Mouse (Mus musculus): ENCODE measurements around the gene Gm20518. TPM values are rescaled to one million over a fixed set of nuclear protein-coding genes. Genes with fewer than 3 reads are reported as not detected.

Gm20518 gene
- polyA plus RNA-seq, 1 experiment from 2014 or later = not detected

- H3K27me3 ChIP-seq (ENCODE audit: control insufficient read depth, insufficient read depth, low read length) = peaks cover 3% of the 10 kb centered on the region; the same call in 1 of the 2 replicates
- DNase-seq (ENCODE audit: low spot score) (no peak), ATAC-seq (ENCODE audit: low FRiP score, low TSS enrichment) (0 out of 2 replicates have a peak, but pooled peaks have one; percentile 0)
- peaks cover 7% of the 10 kb centered on the region; the same call in 1 of the 2 replicates for H3K4me1 ChIP-seq (replicated peaks; ENCODE audit: control insufficient read depth, insufficient read depth)
- peak overlapping the region; percentile 83 for H3K9ac ChIP-seq (ENCODE audit: low read length)
- peak overlapping the region; percentile 94 for H3K27ac ChIP-seq (replicated peaks)
- H3K4me2 ChIP-seq (replicated peaks; ENCODE audit: low read depth) = peak overlapping the region; percentile 69
- TF ChIP-seq CTCF (IDR thresholded peaks at IDR 0.05; ENCODE audit: low read depth) (no peak), EP300 (optimal IDR thresholded peaks at IDR 0.05) (no peak)
- no peaks in the 10 kb centered on the region for H3K9me3 ChIP-seq (ENCODE audit: control insufficient read depth, low read length)
- no peaks in the 10 kb centered on the region; the same call in 1 of the 2 replicates for H3K36me3 ChIP-seq (ENCODE audit: control insufficient read depth, insufficient read depth, low read length)
- H3K4me3 ChIP-seq (ENCODE audit: low read depth, low read length) = peak overlapping the region; percentile 70
- WGBS = 5% methylated on average over 29 of the region's 29 CpGs
These were observed 93.6 kb downstream of the Gm20518 start for GRCm38 (mm10) chr16:17797812-17798311.

- DNase-seq (ENCODE audit: low spot score) (peak; percentile 74), ATAC-seq (ENCODE audit: low FRiP score, low TSS enrichment) (peak; percentile 53; the same call in 1 of the 2 replicates)
- H3K4me3 ChIP-seq (ENCODE audit: low read depth, low read length) = peak within 1 kb of the TSS; percentile 70
- H3K9ac ChIP-seq (ENCODE audit: low read length) = peak within 1 kb of the TSS; percentile 83
- TF ChIP-seq CTCF (IDR thresholded peaks at IDR 0.05; ENCODE audit: low read depth) (no peak), EP300 (optimal IDR thresholded peaks at IDR 0.05) (no peak)
- H3K27me3 ChIP-seq (ENCODE audit: control insufficient read depth, insufficient read depth, low read length) = peaks cover 3% of the 10 kb centered on the region; the same call in 1 of the 2 replicates
- no peaks in the 10 kb centered on the region; the same call in 1 of the 2 replicates for H3K36me3 ChIP-seq (ENCODE audit: control insufficient read depth, insufficient read depth, low read length)
- 2% methylated on average over 62 of the region's 81 CpGs for WGBS
- H3K27ac ChIP-seq (replicated peaks) = peak within 1 kb of the TSS; percentile 94
- no peaks in the 10 kb centered on the region for H3K9me3 ChIP-seq (ENCODE audit: control insufficient read depth, low read length)
- H3K4me1 ChIP-seq (replicated peaks; ENCODE audit: control insufficient read depth, insufficient read depth) = peaks cover 2% of the 10 kb centered on the region; the same call in 1 of the 2 replicates
- peak within 1 kb of the TSS; percentile 69 for H3K4me2 ChIP-seq (replicated peaks; ENCODE audit: low read depth)
These were observed 94.3 kb downstream of the Gm20518 start, which contains the start of gene Scarf2 for GRCm38 (mm10) chr16:17796971-17797811. Gene Scarf2, plus strand, starts transcription at chr16:17797282.

GRCm38 (mm10) chr16:17796519-17796918 is 95.0 kb downstream of the Gm20518 start:
- DNase-seq (ENCODE audit: low spot score) = no peak
- Histone ChIP-seq H3K4me1 (replicated peaks; ENCODE audit: control insufficient read depth, insufficient read depth) (peaks cover 2% of the 10 kb centered on the region; the same call in 1 of the 2 replicates), H3K27ac (replicated peaks) (peak overlapping the region; percentile 94), H3K9me3 (ENCODE audit: control insufficient read depth, low read length) (no peaks in the 10 kb centered on the region), H3K9ac (ENCODE audit: low read length) (peak overlapping the region; percentile 83; the same call in 1 of the 2 replicates), H3K4me2 (replicated peaks; ENCODE audit: low read depth) (peak overlapping the region; percentile 69), H3K27me3 (ENCODE audit: control insufficient read depth, insufficient read depth, low read length) (peaks cover 3% of the 10 kb centered on the region; the same call in 1 of the 2 replicates), H3K4me3 (ENCODE audit: low read depth, low read length) (peak overlapping the region; percentile 70), H3K36me3 (ENCODE audit: control insufficient read depth, insufficient read depth, low read length) (no peaks in the 10 kb centered on the region; the same call in 1 of the 2 replicates)
- TF ChIP-seq CTCF (IDR thresholded peaks at IDR 0.05; ENCODE audit: low read depth) (no peak), EP300 (optimal IDR thresholded peaks at IDR 0.05) (no peak)
- ATAC-seq (ENCODE audit: low FRiP score, low TSS enrichment) = no peak

GRCm38 (mm10) chr16:17795643-17796042 is 95.8 kb downstream of the Gm20518 start:
- peak; percentile 70 for ATAC-seq (ENCODE audit: low FRiP score, low TSS enrichment)
- Histone ChIP-seq H3K9ac (ENCODE audit: low read length) (no peak overlapping the region; the same call in 1 of the 2 replicates), H3K27ac (replicated peaks) (peak overlapping the region; percentile 49; the same call in 1 of the 2 replicates), H3K36me3 (ENCODE audit: control insufficient read depth, insufficient read depth, low read length) (no peaks in the 10 kb centered on the region; the same call in 1 of the 2 replicates), H3K9me3 (ENCODE audit: control insufficient read depth, low read length) (no peaks in the 10 kb centered on the region), H3K4me1 (replicated peaks; ENCODE audit: control insufficient read depth, insufficient read depth) (peaks cover 2% of the 10 kb centered on the region; the same call in 1 of the 2 replicates), H3K27me3 (ENCODE audit: control insufficient read depth, insufficient read depth, low read length) (peaks cover 3% of the 10 kb centered on the region; the same call in 1 of the 2 replicates), H3K4me3 (ENCODE audit: low read depth, low read length) (no peak overlapping the region), H3K4me2 (replicated peaks; ENCODE audit: low read depth) (no peak overlapping the region)
- TF ChIP-seq EP300 (optimal IDR thresholded peaks at IDR 0.05) = no peak
- TF ChIP-seq CTCF (IDR thresholded peaks at IDR 0.05; ENCODE audit: low read depth) = peak; percentile 53
- peak; percentile 71 for DNase-seq (ENCODE audit: low spot score)
- 67% methylated on average over 5 of the region's 5 CpGs for WGBS

GRCm38 (mm10) chr16:17794047-17794446 is 97.4 kb downstream of the Gm20518 start:
- no peak for DNase-seq (ENCODE audit: low spot score)
- Histone ChIP-seq H3K4me3 (ENCODE audit: low read depth, low read length) (no peak overlapping the region), H3K9me3 (ENCODE audit: control insufficient read depth, low read length) (no peaks in the 10 kb centered on the region), H3K27ac (replicated peaks) (no peak overlapping the region), H3K9ac (ENCODE audit: low read length) (no peak overlapping the region), H3K36me3 (ENCODE audit: control insufficient read depth, insufficient read depth, low read length) (peaks cover 6% of the 10 kb centered on the region; the same call in 1 of the 2 replicates), H3K27me3 (ENCODE audit: control insufficient read depth, insufficient read depth, low read length) (peaks cover 3% of the 10 kb centered on the region; the same call in 1 of the 2 replicates), H3K4me1 (replicated peaks; ENCODE audit: control insufficient read depth, insufficient read depth) (peaks cover 2% of the 10 kb centered on the region; the same call in 1 of the 2 replicates), H3K4me2 (replicated peaks; ENCODE audit: low read depth) (no peak overlapping the region)
- 79% methylated on average over 4 of the region's 4 CpGs for WGBS
- ATAC-seq (ENCODE audit: low FRiP score, low TSS enrichment) = no peak
- TF ChIP-seq EP300 (optimal IDR thresholded peaks at IDR 0.05) (no peak), CTCF (IDR thresholded peaks at IDR 0.05; ENCODE audit: low read depth) (no peak)
